In genomic region chr5:125800025-125800424, GRCm38 (mm10) we compare ENCODE assay signal across 8 mouse cellular contexts.
DNase-seq lines count a peak whose midpoint lies in the region; ATAC-seq lines count a peak whose summit lies in the region.
"Had no signal": no experiment of that assay in that cellular context is flagged by ENCODE, and none has a peak within 500 bp of the region (broad histone marks: within the 10 kb centered on the region; RNA-seq: fewer than 3 reads in every experiment).

No protein-coding gene starts in this region.

- DNase-seq in layer of hippocampus, adult 11-12 months (ENCODE audit: low spot score), result peak; percentile 21
- no peak for DNase-seq in layer of hippocampus, adult 9-11 months
- DNase-seq in WW6 (ENCODE audit: low read depth, low spot score), result peak; percentile 5
- DNase-seq in cerebellum, postnatal 25 days, result peak; percentile 10 to 38
- DNase-seq in limb, embryonic 11.5 days (ENCODE audit: low spot score), result peak; percentile 54
- DNase-seq in MN1 (ENCODE audit: low spot score), result no peak
- no peak for DNase-seq in adrenal gland, adult 8-10 months

- no peak for ATAC-seq in limb, embryonic 11.5 days (ENCODE audit: insufficient number of reproducible peaks, low FRiP score, low TSS enrichment, low read depth)

- H3K36me3 ChIP-seq in limb, embryonic 11.5 days (ENCODE audit: control insufficient read depth, insufficient read depth, low read length), result no peaks in the 10 kb centered on the region
- H3K36me3 ChIP-seq: lung, embryonic 15.5 days had no signal

- H3K27ac ChIP-seq in limb, embryonic 11.5 days (replicated peaks; ENCODE audit: low read depth, low read length), result no peak overlapping the region
- H3K27ac ChIP-seq: lung, embryonic 15.5 days had no signal

- no peaks in the 10 kb centered on the region for H3K9me3 ChIP-seq in limb, embryonic 11.5 days (ENCODE audit: control insufficient read depth, low read length)
- H3K9me3 ChIP-seq: lung, embryonic 15.5 days had no signal

- WGBS in limb, embryonic 11.5 days, result 15% methylated on average over 11 of the region's 11 CpGs

- no peak overlapping the region for H3K4me3 ChIP-seq in limb, embryonic 11.5 days (ENCODE audit: low read depth, low read length)
- H3K4me3 ChIP-seq: lung, embryonic 15.5 days had no signal

- no peaks in the 10 kb centered on the region for H3K27me3 ChIP-seq in limb, embryonic 11.5 days (ENCODE audit: control insufficient read depth, insufficient read depth, low read length)
- H3K27me3 ChIP-seq: lung, embryonic 15.5 days had no signal

- H3K9ac ChIP-seq in limb, embryonic 11.5 days (ENCODE audit: low read length), result no peak overlapping the region
- H3K9ac ChIP-seq: lung, embryonic 15.5 days had no signal

- no peaks in the 10 kb centered on the region for H3K4me1 ChIP-seq in limb, embryonic 11.5 days (ENCODE audit: control insufficient read depth, insufficient read depth, low read length)
- H3K4me1 ChIP-seq: lung, embryonic 15.5 days had no signal

- H3K4me2 ChIP-seq in limb, embryonic 11.5 days (ENCODE audit: low read depth, severe bottlenecking), result no peak overlapping the region
- H3K4me2 ChIP-seq: lung, embryonic 15.5 days had no signal

Comparison
In these comparisons a context has a peak if more than half of its experiments do, and no peak if none do; other contexts are left out.
1. DNase-seq: peak in layer of hippocampus, adult 11-12 months (single experiment), WW6 (single experiment), cerebellum, postnatal 25 days (2 of 2) and limb, embryonic 11.5 days (single experiment); none in layer of hippocampus, adult 9-11 months (single experiment), MN1 (single experiment) and adrenal gland, adult 8-10 months (single experiment).